Mouse (Mus musculus) NIH3T3 (cell line): ENCODE measurements around the gene Igflr1.

Source experiments
- DNase-seq: peaks from one replicate; pipeline ENCODE4 v3.0.0-alpha.2; 2012; ENCODE audit warnings: low read depth

Gene Igflr1

DNA sequence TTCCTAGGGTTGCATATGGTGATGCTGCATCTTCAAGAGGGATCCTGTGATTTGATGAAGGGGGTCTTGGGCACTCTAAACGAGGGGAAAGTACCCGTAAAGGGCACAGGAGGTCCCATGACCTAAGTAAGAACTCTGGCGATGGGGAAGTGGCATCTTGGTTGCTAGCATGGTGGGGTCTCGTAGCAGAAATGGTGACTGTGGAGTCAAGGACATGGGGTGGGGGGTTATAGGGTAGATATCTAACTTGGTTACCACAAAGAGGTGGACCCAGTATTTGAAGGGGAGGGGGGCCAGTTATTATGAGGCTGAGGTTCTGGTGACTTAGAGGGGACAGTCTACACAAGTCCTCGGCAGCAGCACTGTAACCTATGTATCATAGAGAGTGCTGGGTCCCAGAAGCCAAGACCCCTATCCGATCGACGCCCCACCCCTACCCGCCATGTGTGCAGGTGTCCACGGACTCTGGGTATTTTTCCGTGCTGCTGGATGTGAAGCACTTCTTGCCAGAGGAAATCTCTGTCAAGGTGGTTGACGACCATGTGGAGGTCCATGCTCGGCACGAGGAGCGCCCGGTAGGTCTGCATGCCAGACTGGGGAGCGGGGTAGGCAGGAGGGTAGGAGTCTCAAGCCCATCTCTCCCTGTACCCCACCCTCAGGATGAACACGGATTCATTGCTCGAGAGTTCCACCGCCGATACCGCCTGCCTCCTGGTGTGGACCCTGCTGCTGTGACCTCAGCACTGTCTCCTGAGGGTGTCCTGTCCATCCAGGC lies 11.2 kb upstream of the Igflr1 start:
- DNase-seq, result no peak

DNA sequence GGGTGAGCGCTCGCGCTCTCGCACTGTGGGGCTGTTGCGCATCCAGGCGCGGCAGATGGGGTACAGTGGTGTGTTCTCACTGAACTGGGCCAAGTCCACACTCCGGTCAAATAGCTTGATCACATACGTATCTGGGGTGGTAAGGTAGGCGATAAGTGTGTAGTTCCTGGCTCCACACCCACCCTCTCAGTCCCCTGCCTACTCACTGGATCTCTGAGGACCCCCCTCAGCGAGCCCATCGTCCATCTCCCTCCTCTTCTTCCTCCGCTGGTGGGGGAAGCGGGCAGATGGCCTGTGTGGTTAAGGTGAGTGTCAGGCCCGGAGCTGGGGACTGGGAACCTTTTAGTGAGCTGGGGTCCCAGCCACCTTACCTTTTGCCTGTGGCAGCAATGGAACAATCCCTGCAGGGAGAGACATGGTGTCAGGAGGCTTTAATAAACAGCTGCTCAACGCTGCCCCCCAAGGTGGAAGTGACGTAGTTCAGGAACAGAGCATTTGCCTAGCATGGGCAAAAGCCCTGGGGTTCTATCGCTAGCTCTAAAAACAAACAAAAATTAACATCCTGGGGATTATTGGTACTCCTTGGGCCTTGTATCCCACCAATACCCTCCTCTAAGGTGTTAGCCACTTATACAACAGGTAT lies 8.2 kb upstream of the Igflr1 start:
- DNase-seq, result peak; percentile 52

DNA sequence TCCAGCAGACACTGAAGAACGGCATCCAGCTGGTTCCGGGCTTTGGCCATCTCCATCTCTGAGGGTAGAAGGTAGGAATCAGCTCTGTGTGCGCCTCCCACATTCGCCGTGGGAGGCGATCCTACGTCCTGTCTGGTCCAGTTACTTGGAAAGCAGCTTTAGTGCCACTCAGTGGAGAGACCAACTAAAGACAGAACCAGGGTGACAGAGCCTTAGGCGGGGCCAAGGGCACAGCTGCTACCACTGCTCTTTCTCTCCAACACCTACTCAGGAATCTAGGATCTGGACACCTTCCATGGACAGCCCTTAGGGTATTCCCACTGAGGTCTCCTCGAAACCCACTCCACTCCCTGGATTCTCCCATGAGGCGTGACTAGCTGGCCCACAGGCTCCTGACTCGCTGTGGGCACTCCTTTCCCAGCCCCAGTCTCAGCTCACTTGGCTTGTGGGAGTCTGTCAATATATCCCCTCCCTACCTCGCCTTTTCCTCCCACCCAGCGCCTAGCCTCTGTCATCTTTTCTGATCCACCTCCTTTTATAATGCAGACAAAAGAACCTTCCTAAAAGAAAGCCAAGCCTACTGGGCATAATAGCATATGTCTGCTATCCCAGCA lies 7.2 kb upstream of the Igflr1 start:
- DNase-seq, result no peak

DNA sequence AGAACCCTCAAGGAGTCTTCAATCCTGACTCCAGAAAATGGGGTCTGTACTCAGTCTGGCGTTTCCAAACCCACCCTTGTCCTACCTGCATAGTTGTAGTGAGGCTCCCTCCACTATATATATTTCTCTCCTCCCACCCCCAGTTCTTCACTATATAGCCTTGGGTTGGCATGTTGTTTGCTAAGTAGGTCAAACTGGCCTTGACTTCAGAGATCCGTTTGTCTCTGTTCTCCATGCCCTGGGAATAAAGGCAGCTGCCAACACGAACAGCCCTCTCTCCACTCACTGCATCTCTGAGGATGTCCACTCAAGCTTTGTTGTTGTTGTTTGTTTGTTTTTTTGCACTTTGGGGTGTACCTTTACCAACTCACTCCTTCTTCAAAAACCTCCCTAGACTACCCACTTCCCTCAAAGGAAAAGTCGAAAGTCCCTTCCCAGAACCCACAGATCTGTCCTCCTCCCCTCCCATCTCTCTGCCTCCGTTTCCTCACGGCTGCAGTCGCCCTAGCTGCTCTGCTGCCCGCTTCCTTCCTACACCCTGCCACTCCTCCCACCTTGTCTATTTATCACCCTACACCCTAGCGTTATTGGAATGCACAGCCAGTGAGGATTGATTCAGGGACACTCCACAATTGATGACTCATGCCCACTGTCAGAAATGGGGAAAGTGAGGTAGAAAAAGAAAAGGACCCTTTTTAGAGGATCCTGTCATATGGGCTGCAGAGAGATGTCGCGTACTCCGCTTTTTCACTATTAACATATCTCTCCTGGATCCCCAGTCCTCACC lies 6.4 kb upstream of the Igflr1 start:
- peak; percentile 34 for DNase-seq

DNA sequence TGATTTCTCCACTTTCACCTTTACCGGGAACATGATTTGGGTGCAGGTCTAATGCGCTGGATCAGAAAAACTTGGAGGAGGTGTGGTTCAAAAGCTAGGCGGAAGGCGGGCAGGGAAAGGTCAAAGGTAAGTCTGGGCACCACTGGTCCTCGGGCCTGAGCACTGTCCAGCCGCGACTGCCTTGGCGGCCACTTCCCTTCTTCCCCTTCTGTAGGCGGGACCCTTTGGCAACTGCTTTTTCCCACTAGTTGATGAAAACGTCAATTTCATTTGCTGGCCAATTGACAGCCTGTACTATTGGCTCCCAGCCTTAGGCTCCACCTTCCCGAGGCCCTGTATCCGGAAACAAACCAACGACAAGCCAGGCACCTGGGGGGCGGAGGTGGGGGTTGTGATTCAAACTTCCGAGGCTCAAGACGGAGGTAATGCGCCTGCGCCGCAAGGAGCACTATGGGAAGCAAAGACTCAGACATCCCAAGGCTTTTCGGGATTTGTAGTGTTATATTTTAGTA lies 5.7 kb upstream of the Igflr1 start, which contains the start of gene Lin37:
Lin37 (minus strand) TSS at position 396 of the 512 bp plus-strand sequence.
- DNase-seq, result peak; percentile 99

DNA sequence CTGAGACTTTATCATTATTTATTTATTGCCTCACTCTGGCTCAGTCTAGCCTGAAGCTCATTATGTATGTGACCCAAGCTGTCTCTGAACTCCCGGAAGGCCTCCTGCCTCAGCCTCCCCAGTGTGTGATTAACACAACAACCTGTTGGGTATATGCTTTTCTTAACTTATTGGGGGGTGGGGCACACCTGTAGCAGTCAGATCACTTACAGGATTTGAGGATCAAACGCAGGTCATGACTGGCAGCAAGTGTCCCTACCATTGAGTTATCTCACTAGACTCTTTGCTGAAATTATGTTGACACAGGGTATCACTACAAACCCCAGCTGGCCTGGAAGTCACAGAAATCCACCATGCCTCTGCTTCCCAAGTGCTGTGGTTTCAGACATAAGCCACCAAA lies 4.9 kb upstream of the Igflr1 start:
- DNase-seq, result no peak

DNA sequence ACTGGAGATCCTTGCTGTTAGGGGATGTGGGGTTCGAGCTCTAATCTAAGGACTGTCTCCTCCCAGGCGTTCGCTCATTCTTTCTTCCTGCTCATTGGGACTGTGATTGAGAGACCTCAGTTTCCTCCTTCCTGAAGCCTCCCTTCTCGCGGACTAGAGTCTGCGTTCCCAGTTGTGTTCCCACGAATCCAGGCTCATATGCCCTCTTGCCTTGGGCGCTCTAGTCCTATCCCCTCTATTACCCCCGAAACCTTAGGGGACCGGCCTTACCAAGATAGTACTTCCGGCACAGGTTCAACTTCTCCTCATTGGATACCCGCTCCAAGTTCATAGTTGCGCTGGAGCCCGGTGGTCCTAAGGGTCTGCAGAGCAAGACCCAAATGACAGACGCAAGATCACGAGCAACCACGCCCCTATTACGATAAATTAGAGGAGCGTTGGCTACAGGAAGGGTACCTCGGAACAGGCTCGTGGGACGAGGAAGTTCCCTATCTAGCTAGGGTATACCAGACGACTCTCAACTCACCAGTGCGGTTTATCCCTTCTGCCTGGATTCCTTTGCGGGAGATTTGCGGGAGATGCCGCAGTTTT lies 2.6 kb upstream of the Igflr1 start:
- DNase-seq, result no peak

DNA sequence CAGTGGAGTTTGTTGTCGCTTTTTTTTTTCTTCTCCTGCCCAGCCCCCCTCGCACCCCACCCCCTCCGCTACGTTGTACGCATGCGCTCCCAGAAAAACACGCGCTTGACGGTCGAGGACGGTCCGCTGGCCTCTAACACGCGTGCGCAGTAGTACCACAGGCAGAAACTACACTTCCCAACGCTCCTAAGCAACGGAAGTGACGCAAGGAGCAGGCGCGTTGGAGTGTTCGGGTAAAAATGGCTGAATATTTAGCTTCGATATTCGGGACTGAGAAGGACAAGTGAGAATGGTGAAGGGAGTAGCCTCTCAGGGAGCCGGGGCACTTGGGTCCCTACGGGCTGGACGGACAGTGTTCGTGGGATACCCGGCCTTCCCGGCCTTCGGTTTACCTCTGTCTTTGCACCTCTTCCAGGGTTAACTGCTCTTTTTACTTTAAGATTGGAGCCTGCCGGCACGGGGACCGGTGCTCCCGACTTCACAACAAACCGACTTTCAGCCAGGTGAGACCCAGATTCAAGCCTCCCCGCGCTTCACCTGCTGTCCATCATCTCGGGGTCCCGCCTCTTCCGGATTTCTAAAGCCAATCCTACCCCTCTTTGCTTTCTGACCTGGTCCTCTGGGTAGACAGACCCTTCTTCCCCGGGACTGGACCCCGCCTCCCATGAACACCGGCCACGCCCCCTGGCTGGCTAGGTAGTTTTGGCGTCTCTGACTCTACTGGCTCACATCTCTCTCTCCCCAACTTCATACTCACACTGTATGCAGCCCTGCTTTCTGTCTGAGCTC lies 1.9 kb upstream of the Igflr1 start, which contains the start of the genes U2af1l4, Gm49396 and Psenen:
U2af1l4 (plus strand) TSS at position 185 of the 789 bp plus-strand sequence.
Gm49396 (plus strand) TSS at position 228 of the 789 bp plus-strand sequence.
Psenen (minus strand) TSS at position 511 of the 789 bp plus-strand sequence.
- peak; percentile 99 for DNase-seq

DNA sequence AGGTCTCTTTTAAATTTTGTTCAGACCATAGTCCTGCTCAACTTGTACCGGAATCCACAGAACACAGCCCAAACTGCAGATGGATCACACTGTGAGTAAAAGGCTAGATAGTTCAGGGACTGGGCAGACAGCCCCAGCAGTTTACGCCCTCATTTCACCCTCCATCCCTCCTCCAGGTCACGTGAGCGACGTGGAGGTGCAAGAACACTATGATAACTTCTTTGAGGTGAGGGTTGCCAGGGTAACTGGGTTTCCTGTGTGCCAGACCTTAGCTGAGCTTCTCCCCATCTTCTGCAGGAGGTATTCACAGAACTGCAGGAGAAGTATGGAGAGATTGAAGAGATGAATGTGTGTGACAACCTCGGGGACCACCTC lies 1.3 kb upstream of the Igflr1 start:
- no peak for DNase-seq

DNA sequence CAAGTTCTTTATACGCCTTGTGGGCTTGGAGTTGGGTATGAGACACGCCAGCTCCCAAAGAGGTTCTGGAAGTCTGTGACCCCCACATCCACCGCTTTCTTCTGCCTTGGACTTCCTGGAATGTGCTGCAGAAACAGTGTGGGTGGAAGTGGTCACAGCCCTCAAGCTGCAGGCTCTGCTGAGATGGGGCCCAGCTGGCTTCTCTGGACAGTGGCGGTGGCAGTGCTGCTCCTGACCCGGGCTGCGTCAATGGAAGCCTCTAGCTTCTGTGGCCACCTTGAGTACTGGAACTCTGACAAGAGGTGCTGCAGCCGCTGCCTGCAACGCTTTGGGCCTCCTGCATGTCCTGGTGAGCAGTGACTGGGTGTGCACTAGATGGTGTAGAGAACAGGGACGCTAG lies 806 bp downstream of the Igflr1 start:
- DNase-seq, result no peak

DNA sequence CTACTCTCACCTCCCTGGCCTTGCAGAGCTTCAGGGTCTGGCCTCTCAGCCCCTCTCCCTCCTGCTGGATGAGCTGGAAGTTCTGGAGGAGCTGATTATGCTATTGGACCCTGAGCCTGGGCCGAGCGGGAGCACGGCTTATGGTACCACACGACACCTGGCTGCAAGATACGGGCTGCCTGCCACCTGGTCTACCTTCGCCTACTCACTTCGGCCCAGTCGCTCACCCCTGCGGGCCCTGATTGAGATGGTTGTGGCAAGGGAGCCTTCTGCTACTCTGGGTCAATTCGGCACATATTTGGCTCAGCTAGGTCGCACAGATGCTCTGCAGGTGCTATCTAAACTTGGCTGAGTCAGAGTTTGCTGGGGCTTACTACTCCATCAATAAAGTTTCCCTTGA lies 2.3 kb downstream of the Igflr1 start:
- DNase-seq, result no peak

DNA sequence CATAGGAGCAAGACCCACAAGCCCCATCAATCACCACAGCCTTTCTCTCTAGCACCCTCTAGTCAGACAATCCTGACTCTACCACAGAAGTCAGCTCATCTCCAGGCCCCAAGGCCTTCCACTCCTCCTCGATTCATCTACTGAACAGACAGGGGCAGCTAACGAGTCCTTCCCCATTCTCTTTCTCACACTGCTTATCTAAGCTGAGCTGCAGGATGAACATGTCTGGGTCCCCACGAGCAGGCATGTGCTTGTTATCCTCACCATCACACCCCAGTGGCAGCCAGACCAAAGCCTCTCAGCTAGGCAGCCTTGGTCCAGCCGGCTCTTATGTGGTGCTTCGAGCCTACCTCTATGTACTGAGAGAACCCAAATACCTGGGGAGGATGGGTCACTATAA lies 7.2 kb downstream of the Igflr1 start:
- DNase-seq, result no peak

DNA sequence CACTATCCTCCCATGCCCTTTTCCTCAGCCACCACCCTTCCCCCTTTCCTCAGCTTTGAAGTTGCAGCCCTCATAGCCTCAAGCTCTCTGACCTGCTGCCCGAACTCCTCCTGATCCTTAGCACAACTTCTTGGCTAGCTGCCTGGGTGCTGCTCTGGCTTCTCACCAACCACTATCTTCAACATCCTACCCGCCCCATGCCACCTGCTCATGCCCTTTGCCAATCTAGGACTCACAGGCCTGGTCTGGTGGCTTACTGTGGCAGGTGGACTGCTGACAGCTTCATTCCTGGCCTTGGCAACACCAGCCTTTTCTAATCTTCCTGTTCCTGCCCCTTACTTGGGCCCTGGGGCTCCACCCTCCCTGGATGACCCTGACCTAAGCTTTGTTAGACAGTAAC lies 7.7 kb downstream of the Igflr1 start:
- no peak for DNase-seq

DNA sequence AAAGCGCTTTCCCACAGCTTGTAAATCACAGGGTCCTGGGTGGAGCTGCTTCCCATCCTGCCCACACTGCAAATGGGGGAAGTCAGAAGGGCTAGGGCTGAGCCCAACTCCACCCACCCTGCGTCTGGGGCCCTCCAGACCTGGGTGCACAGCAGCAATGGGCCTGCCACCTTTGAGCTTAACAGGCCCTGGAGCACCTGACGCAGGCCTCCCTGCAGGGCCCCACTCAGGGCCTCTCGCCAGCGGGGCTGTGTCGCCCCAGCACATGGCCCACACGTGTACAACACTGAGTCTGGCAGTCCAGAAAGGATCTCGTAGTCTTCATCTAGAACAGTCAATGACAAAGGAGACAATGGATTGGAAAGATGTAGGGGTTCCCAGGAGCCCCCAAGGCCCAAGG lies 14.7 kb downstream of the Igflr1 start:
- DNase-seq, result no peak

DNA sequence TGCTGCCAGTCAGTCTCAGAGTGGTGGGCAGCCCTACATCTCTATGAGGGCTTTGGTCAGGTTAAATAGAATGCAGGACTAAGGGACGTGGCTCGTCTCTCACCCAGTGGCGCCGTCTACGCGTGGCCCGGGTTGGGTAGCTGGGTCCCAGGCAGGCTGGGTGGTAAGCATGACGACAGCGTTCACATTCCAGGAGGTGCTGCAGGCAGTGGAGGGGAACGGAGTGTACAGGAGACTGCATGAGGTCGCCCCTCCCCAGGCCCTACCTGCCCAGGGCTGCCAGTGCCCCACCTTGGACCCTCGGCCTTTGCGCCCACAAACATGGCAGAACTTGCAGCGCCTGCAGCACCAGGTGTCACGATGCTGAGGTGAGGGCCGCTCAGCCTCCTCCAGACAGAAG lies 16.3 kb downstream of the Igflr1 start:
- DNase-seq, result no peak

DNA sequence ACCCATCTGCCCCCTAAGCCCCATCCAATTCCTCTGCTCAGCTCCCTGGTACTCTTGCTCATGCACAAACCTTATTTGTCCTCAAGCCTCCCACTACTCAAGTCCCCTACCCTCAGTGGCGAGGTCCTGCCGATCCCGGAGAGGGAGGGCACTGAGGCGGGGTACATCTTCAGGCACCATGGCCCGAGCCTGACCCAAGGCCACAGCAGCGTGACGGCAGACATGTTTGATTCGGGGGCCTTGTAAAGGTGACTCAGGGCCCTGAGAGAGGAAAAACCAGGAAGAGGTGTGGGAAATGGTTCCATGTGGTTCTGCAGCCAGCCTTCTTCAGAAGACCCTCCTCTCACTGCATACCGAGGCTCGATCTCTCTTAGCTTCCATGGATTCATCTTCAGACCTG lies 19.1 kb downstream of the Igflr1 start:
- DNase-seq, result no peak

DNA sequence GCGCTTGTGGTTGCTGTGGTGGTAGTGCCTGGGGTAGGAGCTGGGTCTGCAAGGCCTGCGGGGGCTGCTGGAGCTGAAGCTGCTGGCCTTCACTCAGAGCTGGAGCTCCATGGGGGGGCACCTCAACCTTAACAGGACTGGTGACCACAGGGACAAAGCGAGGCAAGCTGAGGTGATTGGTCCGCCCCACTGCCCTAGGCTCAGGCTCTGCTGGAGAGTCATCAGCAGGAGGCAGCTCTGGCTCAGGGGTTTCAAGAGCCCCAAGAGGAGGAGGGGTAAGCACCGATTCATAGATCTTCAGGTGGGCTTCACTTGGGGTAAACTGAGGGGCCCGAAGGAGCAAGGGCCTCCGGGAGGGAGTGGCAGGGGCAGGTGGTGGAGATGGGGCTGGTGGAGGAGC lies 19.9 kb downstream of the Igflr1 start:
- DNase-seq, result no peak

DNA sequence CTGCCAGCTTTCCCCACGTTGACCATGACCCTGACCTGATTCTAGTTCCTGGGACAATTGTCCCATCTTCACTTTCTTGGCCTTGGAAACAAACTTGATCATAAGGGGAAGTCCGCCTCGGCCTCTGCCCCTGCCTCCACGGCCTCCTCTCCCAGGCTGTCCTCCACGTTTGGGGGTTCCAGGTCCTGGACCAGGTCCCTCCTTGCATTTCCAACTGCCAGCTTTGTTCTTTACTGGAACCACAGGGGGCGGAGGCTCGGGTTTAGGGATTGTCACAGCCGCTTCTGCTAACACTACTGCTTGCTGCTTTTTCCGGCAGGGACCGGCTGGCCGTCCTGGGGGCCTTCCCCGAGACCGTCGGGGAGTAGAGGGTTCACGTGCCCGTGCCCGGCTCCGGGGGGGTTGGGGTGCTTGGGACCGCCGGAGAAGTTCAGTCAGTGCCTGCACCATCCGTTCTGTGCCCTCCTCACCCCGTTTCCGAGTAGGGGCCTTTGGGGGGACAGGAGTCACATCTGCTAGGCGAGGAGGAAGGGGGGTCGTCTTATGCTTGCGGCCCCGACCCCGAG lies 21.3 kb downstream of the Igflr1 start:
- DNase-seq, result no peak

DNA sequence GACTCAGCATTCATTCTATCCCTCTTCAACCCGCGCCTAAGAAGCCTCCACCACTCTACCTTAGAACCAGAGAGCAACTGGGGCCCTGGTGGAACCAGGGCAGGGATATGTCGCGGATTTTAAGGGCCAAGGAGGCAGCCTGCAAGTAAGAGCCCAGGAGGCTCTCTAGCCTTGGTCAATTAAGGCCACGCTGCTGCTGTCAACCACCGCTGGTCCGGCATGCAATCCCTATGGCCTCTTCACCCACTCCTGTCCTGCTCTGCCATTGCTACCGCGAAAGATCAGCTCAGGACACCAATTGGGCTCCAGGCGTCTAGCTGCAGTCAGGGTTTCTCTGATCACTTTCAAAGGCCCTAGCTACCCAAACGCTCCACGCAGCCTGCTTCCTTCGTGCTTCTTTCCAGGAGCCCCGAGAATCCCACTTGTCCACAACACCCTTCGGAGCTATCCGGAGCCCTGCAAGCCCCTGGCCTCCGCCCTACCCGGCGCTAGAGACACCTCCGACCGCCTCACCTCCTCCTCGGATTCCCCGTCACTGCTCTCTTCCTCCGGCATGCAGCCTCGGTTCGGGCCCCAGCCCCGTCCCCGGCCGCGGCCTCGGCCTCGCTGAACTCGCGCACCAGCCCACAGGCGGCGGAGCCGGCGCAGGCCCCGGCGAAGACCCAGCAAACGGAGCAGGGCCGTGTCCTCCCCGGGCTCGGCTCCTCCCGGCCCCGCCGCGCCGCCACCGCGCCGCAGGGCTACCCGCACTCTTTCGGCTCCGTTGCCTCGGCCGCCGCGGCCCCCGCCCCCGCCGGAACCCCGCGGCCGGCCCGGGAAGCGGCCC lies 22.8 kb downstream of the Igflr1 start:
- peak; percentile 43 for DNase-seq
